Mouse (Mus musculus): ENCODE measurements around the gene Reep3. TPM values are rescaled to one million over a fixed set of nuclear protein-coding genes. Genes with fewer than 3 reads are reported as not detected.

Gene Reep3
- total RNA-seq, 2 experiments from 2014 or later: 22.2 to 22.5 TPM

GRCm38 (mm10) chr10:67085124-67085523, 11.6 kb downstream of the Reep3 start:
- no peak for DNase-seq
- intact Hi-C loops (cut with DNase I): no loop called here

GRCm38 (mm10) chr10:67083446-67084166, 13.1 kb downstream of the Reep3 start:
- no peak for DNase-seq
- intact Hi-C loops (cut with DNase I): loop anchor here (5.0 kb wide), 1 partner anchor 81 kb away; no protein-coding TSS in a partner anchor

GRCm38 (mm10) chr10:67082531-67082930, 14.2 kb downstream of the Reep3 start:
- no peak for DNase-seq
- intact Hi-C loops (cut with DNase I): loop anchor here (5.0 kb wide), 1 partner anchor 80 kb away; no protein-coding TSS in a partner anchor

- no peak for DNase-seq
- intact Hi-C loops (cut with DNase I): loop anchor here (2.0 to 5.0 kb wide), 2 partner anchors 25 to 79 kb away; no protein-coding TSS in a partner anchor
Measured at GRCm38 (mm10) chr10:67081206-67082007, 15.3 kb downstream of the Reep3 start.

- intact Hi-C loops (cut with DNase I): no loop called here
- DNase-seq: no peak
Measured at GRCm38 (mm10) chr10:67079030-67079429, 17.7 kb downstream of the Reep3 start.

GRCm38 (mm10) chr10:67075931-67076878, 20.5 kb downstream of the Reep3 start:
- no peak for DNase-seq
- intact Hi-C loops (cut with DNase I): no loop called here

GRCm38 (mm10) chr10:67073577-67073976, 23.2 kb downstream of the Reep3 start:
- intact Hi-C loops (cut with DNase I): no loop called here
- no peak for DNase-seq

- no peak for DNase-seq
- intact Hi-C loops (cut with DNase I): no loop called here
Measured at GRCm38 (mm10) chr10:67072600-67072999, 24.1 kb downstream of the Reep3 start.

- intact Hi-C loops (cut with DNase I): no loop called here
- DNase-seq: no peak
Measured at GRCm38 (mm10) chr10:67071884-67072283, 24.9 kb downstream of the Reep3 start.

GRCm38 (mm10) chr10:67071389-67071788, 25.4 kb downstream of the Reep3 start:
- intact Hi-C loops (cut with DNase I): no loop called here
- no peak for DNase-seq

- intact Hi-C loops (cut with DNase I): no loop called here
- DNase-seq: no peak
Measured at GRCm38 (mm10) chr10:67069013-67069412, 27.7 kb downstream of the Reep3 start.

GRCm38 (mm10) chr10:67066421-67066820, 30.3 kb downstream of the Reep3 start:
- intact Hi-C loops (cut with DNase I): no loop called here
- no peak for DNase-seq

- DNase-seq: no peak
- intact Hi-C loops (cut with DNase I): no loop called here
Measured at GRCm38 (mm10) chr10:67065927-67066326, 30.8 kb downstream of the Reep3 start.

GRCm38 (mm10) chr10:67065277-67065887, 31.4 kb downstream of the Reep3 start:
- DNase-seq: no peak
- intact Hi-C loops (cut with DNase I): no loop called here

GRCm38 (mm10) chr10:67061823-67062222, 34.9 kb downstream of the Reep3 start:
- intact Hi-C loops (cut with DNase I): no loop called here

GRCm38 (mm10) chr10:67061367-67061801, 35.4 kb downstream of the Reep3 start:
- no peak for DNase-seq

More at GRCm38 (mm10) chr10:67061823-67062222, 34.9 kb downstream of the Reep3 start:
- DNase-seq: no peak

GRCm38 (mm10) chr10:67058702-67059101, 38.0 kb downstream of the Reep3 start:
- intact Hi-C loops (cut with DNase I): loop anchor here (2.0 to 5.0 kb wide), 3 partner anchors 39 to 129 kb away; partner anchors contain the start of genes Jmjd1c and Reep3
- no peak for DNase-seq

More at GRCm38 (mm10) chr10:67061367-67061801, 35.4 kb downstream of the Reep3 start:
- intact Hi-C loops (cut with DNase I): no loop called here

GRCm38 (mm10) chr10:67058297-67058696, 38.4 kb downstream of the Reep3 start:
- peak; percentile 62 to 67 for DNase-seq
- intact Hi-C loops (cut with DNase I): loop anchor here (2.0 to 5.0 kb wide), 3 partner anchors 39 to 129 kb away; partner anchors contain the start of genes Jmjd1c and Reep3

GRCm38 (mm10) chr10:67057696-67058095, 39.0 kb downstream of the Reep3 start:
- intact Hi-C loops (cut with DNase I): loop anchor here (2.0 to 5.0 kb wide), 4 partner anchors 23 to 130 kb away; partner anchors contain the start of genes Jmjd1c and Reep3
- DNase-seq: no peak
